Comparison of ENCODE assay signal across 16 mouse cellular contexts in genomic region chr10:19953032-19953761, GRCm38 (mm10). TPM values are rescaled to one million over a fixed set of nuclear protein-coding genes. Genes with fewer than 3 reads are reported as not detected.
DNase-seq lines count a peak whose midpoint lies in the region; ATAC-seq and TF ChIP-seq lines count a peak whose summit lies in the region.
"Had no signal": no experiment of that assay in that cellular context is flagged by ENCODE, and none has a peak within 500 bp of the region (broad histone marks: within the 10 kb centered on the region; RNA-seq: fewer than 3 reads in every experiment).

No protein-coding gene starts in this region.

- peak overlapping the region; percentile 71 for H3K27ac ChIP-seq in kidney, postnatal 0 days
- peak overlapping the region; percentile 9; the same call in 1 of the 2 replicates for H3K27ac ChIP-seq in stomach, postnatal 0 days (replicated peaks)
- H3K27ac ChIP-seq in intestine, embryonic 15.5 days: no peak overlapping the region
- H3K27ac ChIP-seq: liver, embryonic 14.5 days; macrophage; midbrain, embryonic 13.5 days; neural tube, embryonic 15.5 days had no signal

- no peak for TF ChIP-seq CTCF in kidney, postnatal 0 days (IDR thresholded peaks at IDR 0.05; ENCODE audit: low read depth)
- no peak for TF ChIP-seq CTCF in stomach, postnatal 0 days (IDR thresholded peaks at IDR 0.05; ENCODE audit: low read depth)

- no peaks in the 10 kb centered on the region for H3K36me3 ChIP-seq in kidney, postnatal 0 days (ENCODE audit: insufficient read depth, low read length)
- H3K36me3 ChIP-seq in stomach, postnatal 0 days (ENCODE audit: control insufficient read depth, insufficient read depth, low read length): no peaks in the 10 kb centered on the region
- H3K36me3 ChIP-seq in intestine, embryonic 15.5 days: no peaks in the 10 kb centered on the region
- H3K36me3 ChIP-seq: midbrain, embryonic 13.5 days; neural tube, embryonic 15.5 days had no signal

- 0 out of 2 replicates have a peak, but pooled peaks cover 5% of the 10 kb centered on the region for H3K4me1 ChIP-seq in kidney, postnatal 0 days (replicated peaks; ENCODE audit: insufficient read depth, low read length)
- H3K4me1 ChIP-seq in stomach, postnatal 0 days (replicated peaks; ENCODE audit: control insufficient read depth, insufficient read depth): 0 out of 2 replicates have a peak, but pooled peaks cover 3% of the 10 kb centered on the region
- H3K4me1 ChIP-seq in intestine, embryonic 15.5 days (replicated peaks): peaks cover 12% of the 10 kb centered on the region
- H3K4me1 ChIP-seq: midbrain, embryonic 13.5 days; neural tube, embryonic 15.5 days had no signal

- H3K27me3 ChIP-seq in kidney, postnatal 0 days (ENCODE audit: insufficient read depth, low read length): no peaks in the 10 kb centered on the region
- no peaks in the 10 kb centered on the region for H3K27me3 ChIP-seq in stomach, postnatal 0 days (ENCODE audit: control insufficient read depth, insufficient read depth, low read length)
- H3K27me3 ChIP-seq in intestine, embryonic 15.5 days (replicated peaks): no peaks in the 10 kb centered on the region
- H3K27me3 ChIP-seq: midbrain, embryonic 13.5 days; neural tube, embryonic 15.5 days had no signal

- H3K4me3 ChIP-seq in kidney, postnatal 0 days (replicated peaks; ENCODE audit: low read depth, low read length): no peak overlapping the region
- no peak overlapping the region for H3K4me3 ChIP-seq in stomach, postnatal 0 days (ENCODE audit: low read depth, low read length)
- H3K4me3 ChIP-seq in intestine, embryonic 15.5 days (replicated peaks): no peak overlapping the region
- H3K4me3 ChIP-seq: midbrain, embryonic 13.5 days; myocyte; neural tube, embryonic 15.5 days had no signal

- H3K9ac ChIP-seq in kidney, postnatal 0 days (ENCODE audit: low read depth, low read length): no peak overlapping the region
- H3K9ac ChIP-seq in stomach, postnatal 0 days (ENCODE audit: low read length): no peak overlapping the region
- no peak overlapping the region for H3K9ac ChIP-seq in intestine, embryonic 15.5 days
- H3K9ac ChIP-seq: liver, embryonic 14.5 days; midbrain, embryonic 13.5 days; neural tube, embryonic 15.5 days had no signal

- no peak overlapping the region for H3K4me2 ChIP-seq in kidney, postnatal 0 days (ENCODE audit: low read length)
- 0 out of 2 replicates have a peak overlapping the region, but pooled peaks have one; percentile 17 for H3K4me2 ChIP-seq in stomach, postnatal 0 days (replicated peaks; ENCODE audit: low read depth)
- no peak overlapping the region for H3K4me2 ChIP-seq in intestine, embryonic 15.5 days (replicated peaks)
- H3K4me2 ChIP-seq: midbrain, embryonic 13.5 days; neural tube, embryonic 15.5 days had no signal

- ATAC-seq in kidney, postnatal 0 days (replicated peaks; ENCODE audit: low FRiP score, low read depth): peak; percentile 85
- no peak for ATAC-seq in stomach, postnatal 0 days (ENCODE audit: low FRiP score, low TSS enrichment)
- no peak for ATAC-seq in intestine, embryonic 15.5 days
- ATAC-seq: midbrain, embryonic 13.5 days had no signal

- peak; percentile 37 for DNase-seq in lung, postnatal 36 days
- no peak for DNase-seq in lung, postnatal 14 days
- peak; percentile 60 for DNase-seq in kidney, adult 18-20 months
- no peak for DNase-seq in kidney, postnatal 0 days (ENCODE audit: low spot score)
- DNase-seq in stomach, postnatal 0 days (ENCODE audit: low spot score): peak; percentile 50
- DNase-seq in gastrocnemius, postnatal 25 days: no peak
- DNase-seq: cerebellum, postnatal 10 days; embryo, embryonic 11 days; left cerebral cortex, postnatal 4 days; thymus, postnatal 36 days had no signal

- TF ChIP-seq EP300 in stomach, postnatal 0 days (optimal IDR thresholded peaks at IDR 0.05): no peak

- 73% methylated on average over 11 of the region's 11 CpGs for WGBS in kidney, postnatal 0 days
- WGBS in stomach, postnatal 0 days: 72% methylated on average over 11 of the region's 11 CpGs
- 85% methylated on average over 11 of the region's 11 CpGs for WGBS in intestine, embryonic 15.5 days

- H3K9me3 ChIP-seq in kidney, postnatal 0 days (replicated peaks; ENCODE audit: low read length): no peaks in the 10 kb centered on the region
- H3K9me3 ChIP-seq in stomach, postnatal 0 days (ENCODE audit: control insufficient read depth, low read length): no peaks in the 10 kb centered on the region
- no peaks in the 10 kb centered on the region for H3K9me3 ChIP-seq in intestine, embryonic 15.5 days
- H3K9me3 ChIP-seq: midbrain, embryonic 13.5 days; neural tube, embryonic 15.5 days had no signal

RNA-seq across cellular contexts. Expression of gene Map3k5, which starts 18.9 kb away (rescaled TPM):
- polyA plus RNA-seq in kidney, postnatal 0 days (2015; fragmentation: Nextera tagmentation; extraction: Ambion mirVana): 2.2 and 3.0 TPM in 2 replicates
- polyA plus RNA-seq in stomach, postnatal 0 days (2015; fragmentation: Nextera tagmentation; extraction: Ambion mirVana): 2.4 and 3.1 TPM in 2 replicates
- 10 to 100 TPM in 1 of 2 experiments, 1 to 10 TPM in 1; 7.9 to 10.7 TPM for total RNA-seq in gastrocnemius, postnatal 25 days (2021)
- polyA plus RNA-seq in intestine, embryonic 15.5 days (2015; fragmentation: Nextera tagmentation; extraction: Ambion mirVana): 1.9 and 2.4 TPM in 2 replicates

RNA-seq across cellular contexts. Expression of gene Pex7, which starts 45.7 kb away (rescaled TPM):
- 61.1 and 64.8 TPM in 2 replicates for polyA plus RNA-seq in kidney, postnatal 0 days (2015; fragmentation: Nextera tagmentation; extraction: Ambion mirVana)
- 56.0 and 60.8 TPM in 2 replicates for polyA plus RNA-seq in stomach, postnatal 0 days (2015; fragmentation: Nextera tagmentation; extraction: Ambion mirVana)
- 10 to 100 TPM; 14.6 to 15.6 TPM for total RNA-seq in gastrocnemius, postnatal 25 days (2021)
- 48.8 and 50.3 TPM in 2 replicates for polyA plus RNA-seq in intestine, embryonic 15.5 days (2015; fragmentation: Nextera tagmentation; extraction: Ambion mirVana)

Comparison
In these comparisons a context has a peak if more than half of its experiments do, and no peak if none do; other contexts are left out.
1. DNase-seq: peak in lung, postnatal 36 days (single experiment), kidney, adult 18-20 months (single experiment) and stomach, postnatal 0 days (single experiment); none in lung, postnatal 14 days (single experiment), kidney, postnatal 0 days (single experiment) and gastrocnemius, postnatal 25 days (single experiment).